Mouse (Mus musculus) liver, postnatal 0 days (tissue): ENCODE data around the gene Upf1.

Source experiments
- CTCF ChIP-seq: sonication (generic); IDR thresholded peaks from 2 replicates; pipeline ENCODE4 v1.5.1; 2016; ENCODE audit warnings: antibody characterized with exemption, low read depth
- EP300 ChIP-seq: IDR thresholded peaks from 2 replicates; pipeline ENCODE4 v1.6.1; 2016; ENCODE audit warnings: antibody characterized with exemption, low read depth, mild to moderate bottlenecking

DNA sequence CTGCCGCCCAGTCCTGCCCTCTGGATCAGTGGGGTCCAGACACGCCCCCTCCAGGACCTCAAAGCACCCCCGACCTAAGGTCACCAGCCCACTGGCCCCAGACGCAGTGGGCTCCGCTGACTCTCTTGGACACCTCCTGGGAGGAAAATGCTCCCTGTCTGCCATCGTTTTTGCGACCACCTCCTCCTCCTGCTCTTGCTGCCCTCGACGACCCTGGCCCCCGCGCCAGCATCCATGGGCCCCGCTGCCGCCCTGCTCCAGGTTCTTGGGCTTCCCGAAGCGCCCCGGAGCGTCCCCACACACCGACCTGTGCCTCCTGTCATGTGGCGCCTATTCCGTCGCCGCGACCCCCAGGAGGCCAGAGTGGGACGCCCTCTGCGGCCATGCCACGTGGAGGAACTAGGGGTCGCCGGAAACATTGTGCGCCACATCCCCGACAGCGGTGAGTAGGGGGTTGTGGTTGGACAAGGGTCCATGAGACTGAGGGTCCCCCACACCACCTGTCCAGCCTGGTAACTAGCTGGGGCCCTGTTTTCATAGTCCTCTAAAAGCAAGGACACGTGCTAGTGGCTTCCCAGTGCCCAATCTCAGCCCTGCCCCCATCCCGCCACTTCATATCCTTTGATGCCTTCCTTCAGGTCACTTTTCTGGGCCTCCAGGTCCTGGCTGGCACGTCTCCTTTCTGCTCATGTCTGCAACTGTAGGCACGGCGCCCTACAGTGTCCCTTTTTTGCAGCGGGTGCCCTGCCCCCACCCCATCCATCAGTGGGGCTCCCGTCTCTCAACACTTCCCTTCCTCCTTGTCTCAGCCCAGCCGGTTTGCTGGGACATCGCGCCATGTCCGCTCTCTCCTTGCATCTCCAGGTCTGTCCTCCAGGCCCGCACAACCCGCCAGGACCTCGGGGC is 23.0 kb downstream of the Upf1 start:
- TF ChIP-seq EP300 = no peak
- TF ChIP-seq CTCF = no peak
